Mouse (Mus musculus) E14TG2a.4 (cell line): ENCODE measurements around the gene Ndufa4l2.

Source experiments
- H3K27me3 ChIP-seq: 2 replicates; pipeline ENCODE4 v1.6.1; 2014; ENCODE audit warnings: low read length, control low read depth; ENCODE audit not compliant: insufficient read depth
- H3K36me3 ChIP-seq: 2 replicates; pipeline ENCODE4 v1.6.1; 2014; ENCODE audit warnings: low read length, control low read depth; ENCODE audit not compliant: insufficient read depth
- H3K4me1 ChIP-seq: replicated peaks from 2 replicates; pipeline ENCODE4 v1.6.1; 2014; ENCODE audit warnings: low read depth, low read length, control low read depth
- H3K4me3 ChIP-seq: replicated peaks from 2 replicates; pipeline ENCODE4 v1.5.1; 2014; ENCODE audit warnings: mild to moderate bottlenecking, low read length
- H3K9me3 ChIP-seq: 2 replicates; pipeline ENCODE4 v1.6.1; 2014; ENCODE audit warnings: low read length, control low read depth
- CTCF ChIP-seq: conservative IDR thresholded peaks from 2 replicates; pipeline ENCODE4 v1.5.1; 2014; ENCODE audit warnings: low read length
- NANOG ChIP-seq: IDR thresholded peaks from 2 replicates; pipeline ENCODE4 v1.6.1; 2014; ENCODE audit warnings: borderline replicate concordance, low read length, mixed read lengths
- POU5F1 ChIP-seq: IDR thresholded peaks from 2 replicates; pipeline ENCODE4 v1.6.1; 2014; ENCODE audit warnings: low read length, borderline replicate concordance

Gene Ndufa4l2

GRCm38 (mm10) chr10:127530945-127531344 lies 16.2 kb downstream of the Ndufa4l2 start:
- Histone ChIP-seq H3K27me3 (peaks cover 98% of the 10 kb centered on the region), H3K4me1 (peaks cover 93% of the 10 kb centered on the region), H3K4me3 (peak overlapping the region; percentile 48), H3K36me3 (no peaks in the 10 kb centered on the region), H3K9me3 (no peaks in the 10 kb centered on the region)
- TF ChIP-seq NANOG (no peak), POU5F1 (no peak), CTCF (no peak)

GRCm38 (mm10) chr10:127531548-127531947 lies 16.8 kb downstream of the Ndufa4l2 start:
- H3K36me3 ChIP-seq, result no peaks in the 10 kb centered on the region
- H3K9me3 ChIP-seq, result no peaks in the 10 kb centered on the region
- no peak for TF ChIP-seq NANOG
- no peak for TF ChIP-seq POU5F1
- TF ChIP-seq CTCF, result no peak
- peaks cover 93% of the 10 kb centered on the region for H3K4me1 ChIP-seq
- H3K4me3 ChIP-seq, result peak overlapping the region; percentile 48
- peaks cover 98% of the 10 kb centered on the region for H3K27me3 ChIP-seq

- TF ChIP-seq CTCF (no peak), NANOG (no peak), POU5F1 (no peak)
These were observed 19.5 kb downstream of the Ndufa4l2 start, which contains the start of gene Nxph4 for GRCm38 (mm10) chr10:127534036-127534928. Nxph4 (minus strand) TSS chr10:127534559.

GRCm38 (mm10) chr10:127534929-127535384 lies 20.2 kb downstream of the Ndufa4l2 start:
- TF ChIP-seq POU5F1 (no peak), NANOG (no peak), CTCF (no peak)
- peaks cover 13% of the 10 kb centered on the region; the same call in 1 of the 2 replicates for H3K36me3 ChIP-seq
- no peaks in the 10 kb centered on the region for H3K9me3 ChIP-seq
- H3K4me1 ChIP-seq, result peaks cover 91% of the 10 kb centered on the region
- peak overlapping the region; percentile 83 for H3K4me3 ChIP-seq
- H3K27me3 ChIP-seq, result peaks cover 66% of the 10 kb centered on the region

More at GRCm38 (mm10) chr10:127534036-127534928, 19.5 kb downstream of the Ndufa4l2 start, which contains the start of gene Nxph4:
- Histone ChIP-seq H3K36me3 (peaks cover 10% of the 10 kb centered on the region; the same call in 1 of the 2 replicates), H3K4me1 (peaks cover 91% of the 10 kb centered on the region), H3K9me3 (no peaks in the 10 kb centered on the region), H3K4me3 (peak within 1 kb of the TSS; percentile 83), H3K27me3 (peaks cover 73% of the 10 kb centered on the region)

GRCm38 (mm10) chr10:127536586-127537314 lies 22.0 kb downstream of the Ndufa4l2 start:
- Histone ChIP-seq H3K27me3 (peaks cover 49% of the 10 kb centered on the region), H3K9me3 (no peaks in the 10 kb centered on the region), H3K4me3 (no peak overlapping the region), H3K4me1 (peaks cover 88% of the 10 kb centered on the region), H3K36me3 (peaks cover 25% of the 10 kb centered on the region)
- TF ChIP-seq NANOG (no peak), POU5F1 (no peak), CTCF (no peak; the same call in 1 of the 2 replicates)

- no peaks in the 10 kb centered on the region for H3K9me3 ChIP-seq
- H3K4me1 ChIP-seq, result peaks cover 84% of the 10 kb centered on the region
- H3K27me3 ChIP-seq, result peaks cover 44% of the 10 kb centered on the region
- no peak overlapping the region; the same call in none of the 2 replicates for H3K4me3 ChIP-seq
- peak; percentile 97 for TF ChIP-seq CTCF
- TF ChIP-seq POU5F1, result no peak
- peaks cover 35% of the 10 kb centered on the region for H3K36me3 ChIP-seq
These were observed 23.3 kb downstream of the Ndufa4l2 start for GRCm38 (mm10) chr10:127537854-127538583.

GRCm38 (mm10) chr10:127541510-127541909 lies 26.7 kb downstream of the Ndufa4l2 start:
- TF ChIP-seq POU5F1 (no peak), CTCF (no peak), NANOG (no peak)
- Histone ChIP-seq H3K4me1 (peaks cover 69% of the 10 kb centered on the region), H3K9me3 (no peaks in the 10 kb centered on the region), H3K4me3 (no peak overlapping the region), H3K36me3 (peaks cover 61% of the 10 kb centered on the region), H3K27me3 (peaks cover 10% of the 10 kb centered on the region; the same call in 1 of the 2 replicates)

GRCm38 (mm10) chr10:127542084-127542483 lies 27.3 kb downstream of the Ndufa4l2 start:
- H3K27me3 ChIP-seq, result peaks cover 10% of the 10 kb centered on the region; the same call in 1 of the 2 replicates
- H3K4me1 ChIP-seq, result peaks cover 69% of the 10 kb centered on the region
- peaks cover 66% of the 10 kb centered on the region for H3K36me3 ChIP-seq
- TF ChIP-seq NANOG (no peak), CTCF (no peak), POU5F1 (no peak)
- no peaks in the 10 kb centered on the region for H3K9me3 ChIP-seq
- no peak overlapping the region for H3K4me3 ChIP-seq
